Mouse (Mus musculus) hindbrain, embryonic 16.5 days (tissue): ENCODE data around the gene Klk11. TPM values are rescaled to one million over a fixed set of nuclear protein-coding genes. Genes with fewer than 3 reads are reported as not detected.
A peak's percentile ranks its signal among the peaks of the same experiment; 100 is the strongest.

Experiments used
- ATAC-seq: fragments of 200-750 bp; cut with Nextera tagmentation; 2 replicates; pipeline ENCODE4 v1.8.0; 2017; ENCODE audit warnings: moderate TSS enrichment, moderate library complexity
- H3K27ac ChIP-seq: fragments of 300-500 bp; sonication (generic); 2 replicates; pipeline ENCODE4 v1.5.1; 2014; ENCODE audit warnings: low read depth, mild to moderate bottlenecking, control low read depth, low read length, moderate library complexity
- H3K27me3 ChIP-seq: fragments of 300-500 bp; sonication (generic); replicated peaks from 2 replicates; pipeline ENCODE4 v1.6.1; 2014; ENCODE audit warnings: low read length; ENCODE audit not compliant: control insufficient read depth, insufficient read depth
- H3K36me3 ChIP-seq: fragments of 300-500 bp; sonication (generic); 2 replicates; pipeline ENCODE4 v1.6.1; 2014; ENCODE audit warnings: mild to moderate bottlenecking, low read length, moderate library complexity, mixed read lengths; ENCODE audit not compliant: control insufficient read depth, insufficient read depth
- H3K4me1 ChIP-seq: fragments of 300-500 bp; sonication (generic); 2 replicates; pipeline ENCODE4 v1.6.1; 2014; ENCODE audit warnings: low read depth, low read length; ENCODE audit not compliant: control insufficient read depth, insufficient read depth
- H3K4me2 ChIP-seq: fragments of 300-500 bp; sonication (generic); 2 replicates; pipeline ENCODE4 v1.6.1; 2014; ENCODE audit warnings: mild to moderate bottlenecking, low read length, control low read depth, moderate library complexity
- H3K4me3 ChIP-seq: fragments of 300-500 bp; sonication (generic); 2 replicates; pipeline ENCODE4 v1.5.1; 2014; ENCODE audit warnings: mild to moderate bottlenecking, low read length, control low read depth, moderate library complexity
- H3K9ac ChIP-seq: fragments of 300-500 bp; sonication (generic); 2 replicates; pipeline ENCODE4 v1.6.1; 2014; ENCODE audit warnings: low read depth, mild to moderate bottlenecking, control low read depth, low read length, moderate library complexity
- H3K9me3 ChIP-seq: fragments of 300-500 bp; sonication (generic); 2 replicates; pipeline ENCODE4 v1.6.1; 2014; ENCODE audit warnings: mild to moderate bottlenecking, low read length, moderate library complexity; ENCODE audit not compliant: control insufficient read depth
- WGBS: fragments of 180-500 bp; shearing (Covaris S2); extraction: QIAGEN DNeasy Blood & Tissue Kit; methylation state at CpG from one replicate; pipeline ENCODE4 v1.1.7; 2014; 5-methylcytosine and 5-hydroxymethylcytosine counted together
- polyA plus RNA-seq: library from polyadenylated mRNA; unstranded; fragments of >200 nt; fragmentation: Nextera tagmentation; extraction: Ambion mirVana; gene quantifications from 2 replicates; pipeline ENCODE4 v1.2.1, GENCODE M21; 2015

Klk11 gene
- polyA plus RNA-seq, 1 experiment from 2014 or later, result not detected

DNA sequence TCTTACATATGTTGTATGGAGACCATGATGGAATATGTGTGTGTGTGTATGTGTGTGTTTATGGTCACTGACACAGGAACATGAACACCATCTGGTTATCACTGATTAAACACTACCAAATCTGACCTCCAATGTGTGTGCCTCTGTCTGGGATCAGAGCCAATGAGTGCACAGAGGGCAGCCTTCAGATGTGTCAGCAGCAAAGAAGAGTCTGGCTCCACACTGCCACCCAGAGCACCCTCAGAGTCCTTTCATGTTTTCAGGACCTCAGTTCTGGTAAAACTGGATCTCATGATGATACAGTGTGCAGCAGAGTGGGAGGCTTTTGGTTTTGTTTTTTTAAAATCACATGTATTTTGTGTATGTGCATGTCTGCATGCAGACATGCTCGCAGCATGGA lies 10.9 kb downstream of the Klk11 start:
- WGBS, result 86% methylated on average over 1 of the region's 1 CpGs
- no peak overlapping the region for H3K4me3 ChIP-seq
- no peaks in the 10 kb centered on the region for H3K27me3 ChIP-seq
- H3K9me3 ChIP-seq, result no peaks in the 10 kb centered on the region
- no peaks in the 10 kb centered on the region for H3K36me3 ChIP-seq
- no peak overlapping the region for H3K4me2 ChIP-seq
- no peak overlapping the region for H3K9ac ChIP-seq
- peaks cover 5% of the 10 kb centered on the region; the same call in 1 of the 2 replicates for H3K4me1 ChIP-seq
- H3K27ac ChIP-seq, result no peak overlapping the region
- no peak for ATAC-seq

DNA sequence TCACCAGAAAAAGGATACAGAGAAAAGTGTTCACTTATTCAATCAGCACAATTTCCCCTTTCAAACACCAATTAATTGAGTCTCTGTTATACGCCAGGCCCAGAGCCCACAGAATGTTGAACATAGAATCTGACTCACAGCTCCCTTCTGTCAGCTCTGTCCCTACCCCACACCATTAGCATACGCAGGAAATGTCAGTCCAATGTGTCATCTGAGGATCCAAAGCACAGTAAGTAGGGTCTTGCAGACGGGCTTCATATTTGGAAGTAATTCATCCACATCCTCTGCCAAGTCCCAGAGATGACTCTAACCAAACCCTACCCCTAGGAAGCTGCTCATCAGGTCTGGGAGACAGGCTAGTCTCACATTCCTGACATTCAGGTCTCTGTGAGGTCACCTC lies 13.7 kb downstream of the Klk11 start:
- no peaks in the 10 kb centered on the region for H3K36me3 ChIP-seq
- 79% methylated on average over 3 of the region's 3 CpGs for WGBS
- no peak for ATAC-seq

DNA sequence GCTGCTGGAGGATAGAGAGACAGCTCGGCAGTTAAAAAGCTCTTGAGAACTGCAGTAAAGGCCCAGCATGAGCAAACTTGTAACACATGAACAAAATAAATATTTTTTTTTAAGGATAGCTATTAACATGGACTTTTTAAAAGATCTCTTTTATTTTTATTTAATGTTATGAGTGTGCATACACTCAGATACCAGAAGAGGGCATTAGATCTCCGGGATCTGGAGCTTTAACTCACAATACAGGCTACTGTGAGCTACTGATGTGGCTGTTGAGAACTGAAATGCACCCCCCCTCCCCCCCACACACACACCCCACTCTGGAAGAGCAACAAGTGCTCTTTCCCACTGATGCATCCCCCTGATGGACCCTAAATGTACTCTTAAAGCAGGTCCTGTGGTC lies 14.9 kb downstream of the Klk11 start:
- no peak overlapping the region for H3K27ac ChIP-seq
- no peaks in the 10 kb centered on the region for H3K4me1 ChIP-seq
- peaks cover 3% of the 10 kb centered on the region; the same call in 1 of the 2 replicates for H3K27me3 ChIP-seq
- 74% methylated on average over 2 of the region's 2 CpGs for WGBS
- no peak overlapping the region for H3K4me2 ChIP-seq
- no peaks in the 10 kb centered on the region for H3K9me3 ChIP-seq
- H3K9ac ChIP-seq, result no peak overlapping the region
- no peak overlapping the region for H3K4me3 ChIP-seq
- no peak for ATAC-seq
- no peaks in the 10 kb centered on the region for H3K36me3 ChIP-seq

More for the DNA sequence above, 13.7 kb downstream of the Klk11 start:
- no peaks in the 10 kb centered on the region for H3K9me3 ChIP-seq
- no peak overlapping the region for H3K4me2 ChIP-seq
- H3K9ac ChIP-seq, result no peak overlapping the region
- H3K27ac ChIP-seq, result no peak overlapping the region
- H3K27me3 ChIP-seq, result no peaks in the 10 kb centered on the region
- H3K4me3 ChIP-seq, result no peak overlapping the region
- H3K4me1 ChIP-seq, result no peaks in the 10 kb centered on the region

DNA sequence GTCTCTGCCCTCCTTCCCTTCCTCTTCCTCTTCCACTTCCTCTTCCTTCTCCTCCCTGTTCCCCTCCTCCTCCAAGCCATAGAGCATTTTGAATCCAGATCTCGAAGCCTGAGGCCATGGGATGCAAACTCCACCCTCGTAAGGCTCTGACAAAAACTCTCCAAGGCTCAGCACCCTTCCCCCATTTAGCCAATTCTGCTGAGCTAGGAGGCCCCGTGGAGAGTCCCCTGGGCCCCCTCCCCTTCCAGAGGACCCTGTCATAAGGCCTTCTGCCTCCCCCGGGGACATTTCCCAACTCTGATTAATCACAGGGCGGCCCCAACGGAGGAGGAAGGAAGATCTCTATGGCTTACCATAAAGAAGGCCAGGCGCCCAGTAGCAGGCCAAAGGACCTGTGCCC lies 17.2 kb downstream of the Klk11 start, which contains the start of gene Klk9:
TSS of gene Klk9 (plus strand) at position 301 of the 400 bp plus-strand sequence.
- Histone ChIP-seq H3K27me3 (peaks cover 10% of the 10 kb centered on the region), H3K4me3 (no peak within 1 kb of the TSS), H3K27ac (no peak within 1 kb of the TSS), H3K4me1 (peaks cover 7% of the 10 kb centered on the region; the same call in 1 of the 2 replicates), H3K9ac (no peak within 1 kb of the TSS), H3K36me3 (no peaks in the 10 kb centered on the region), H3K4me2 (no peak within 1 kb of the TSS), H3K9me3 (no peaks in the 10 kb centered on the region)
- ATAC-seq, result no peak
- 77% methylated on average over 7 of the region's 7 CpGs for WGBS

DNA sequence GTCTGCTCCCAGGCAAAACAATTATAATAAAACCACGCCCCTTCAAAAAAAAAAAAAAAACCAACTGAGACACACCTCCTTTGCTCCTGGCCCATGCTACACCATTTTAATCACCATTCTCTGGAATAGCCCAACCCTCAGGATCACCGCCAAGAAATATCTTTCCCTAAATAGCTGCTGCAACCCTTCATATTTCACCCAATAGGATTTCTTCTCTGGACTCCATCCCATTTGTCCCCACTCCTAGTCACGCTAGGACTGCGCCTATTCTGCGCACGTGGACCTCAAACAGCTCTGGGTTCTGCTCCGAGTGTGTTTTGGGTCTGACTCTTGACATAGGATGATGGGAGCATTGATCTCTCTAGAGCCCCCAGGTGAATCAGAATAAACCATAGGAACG lies 22.0 kb downstream of the Klk11 start:
- H3K27me3 ChIP-seq, result peaks cover 10% of the 10 kb centered on the region
- peak; percentile 55 for ATAC-seq

DNA sequence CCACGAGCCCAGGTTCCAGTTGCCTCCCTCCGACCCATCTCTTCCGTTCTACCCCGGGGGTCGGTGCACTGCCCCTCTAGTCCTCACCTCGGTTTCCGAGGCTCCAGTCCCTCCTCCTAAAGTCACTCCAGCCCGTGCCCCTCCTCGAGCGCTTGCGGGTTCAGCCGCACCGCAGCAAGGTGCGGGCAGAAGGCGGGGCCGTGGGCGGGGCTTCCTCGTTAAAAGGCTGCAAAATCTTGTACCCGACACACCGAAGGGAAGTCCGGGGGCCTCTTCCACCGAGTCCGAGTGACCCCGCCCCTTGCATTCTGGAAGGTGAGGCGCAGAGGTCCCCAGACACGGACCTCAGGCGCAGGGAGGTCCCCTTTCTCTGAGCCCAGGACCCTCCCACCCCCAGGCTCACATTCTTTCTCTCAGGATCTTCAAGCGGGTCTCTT lies 22.9 kb downstream of the Klk11 start, which contains the start of gene Klk8:
TSS of gene Klk8 (plus strand) at position 245 of the 437 bp plus-strand sequence.
- ATAC-seq, result peak; percentile 65
- Histone ChIP-seq H3K4me1 (peaks cover 9% of the 10 kb centered on the region; the same call in 1 of the 2 replicates), H3K27ac (no peak within 1 kb of the TSS), H3K9ac (peak within 1 kb of the TSS; percentile 55), H3K9me3 (no peaks in the 10 kb centered on the region), H3K36me3 (no peaks in the 10 kb centered on the region), H3K4me2 (peak within 1 kb of the TSS; percentile 88), H3K4me3 (peak within 1 kb of the TSS; percentile 49), H3K27me3 (peaks cover 10% of the 10 kb centered on the region)
- WGBS, result under 1% methylated on average over 25 of the region's 28 CpGs

More for the DNA sequence above, 22.0 kb downstream of the Klk11 start:
- Histone ChIP-seq H3K4me3 (peak overlapping the region; percentile 49), H3K4me1 (peaks cover 9% of the 10 kb centered on the region; the same call in 1 of the 2 replicates), H3K9ac (peak overlapping the region; percentile 55), H3K4me2 (peak overlapping the region; percentile 88), H3K36me3 (no peaks in the 10 kb centered on the region), H3K9me3 (no peaks in the 10 kb centered on the region), H3K27ac (no peak overlapping the region)
- 7% methylated on average over 8 of the region's 8 CpGs for WGBS

DNA sequence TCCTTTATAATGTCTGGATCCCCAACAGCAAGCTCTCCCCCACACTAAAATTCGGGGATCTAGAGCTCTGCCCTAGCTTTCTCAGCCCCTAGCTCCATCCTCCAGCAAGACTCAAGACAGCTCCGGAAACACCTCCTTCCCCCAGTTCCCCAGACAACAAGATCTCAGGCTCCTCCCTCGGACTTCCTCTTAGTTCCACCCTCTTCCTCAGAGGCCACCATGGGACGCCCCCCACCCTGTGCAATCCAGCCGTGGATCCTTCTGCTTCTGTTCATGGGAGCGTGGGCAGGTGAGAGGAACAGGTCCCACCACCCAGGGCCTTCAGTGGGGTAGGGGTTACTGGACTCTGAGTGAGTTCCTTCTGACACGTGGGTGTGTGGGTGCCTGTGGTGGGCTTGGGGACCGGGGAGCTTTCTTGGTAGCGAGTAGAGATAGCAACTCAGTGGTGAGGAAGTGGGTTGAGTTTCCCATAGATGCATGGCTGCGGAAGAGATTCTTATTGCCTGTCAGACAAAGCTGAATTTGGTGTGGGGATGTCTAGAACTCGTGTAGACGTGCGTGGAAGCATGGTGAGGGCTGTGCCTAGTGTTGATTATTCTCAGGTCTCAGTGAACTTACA lies 23.5 kb downstream of the Klk11 start:
- peak; percentile 59 for ATAC-seq
- Histone ChIP-seq H3K27ac (no peak overlapping the region), H3K4me3 (peak overlapping the region; percentile 49), H3K9ac (peak overlapping the region; percentile 55), H3K9me3 (no peaks in the 10 kb centered on the region), H3K4me2 (peak overlapping the region; percentile 88), H3K27me3 (peaks cover 10% of the 10 kb centered on the region), H3K4me1 (peaks cover 9% of the 10 kb centered on the region; the same call in 1 of the 2 replicates), H3K36me3 (no peaks in the 10 kb centered on the region)
- 44% methylated on average over 13 of the region's 13 CpGs for WGBS

DNA sequence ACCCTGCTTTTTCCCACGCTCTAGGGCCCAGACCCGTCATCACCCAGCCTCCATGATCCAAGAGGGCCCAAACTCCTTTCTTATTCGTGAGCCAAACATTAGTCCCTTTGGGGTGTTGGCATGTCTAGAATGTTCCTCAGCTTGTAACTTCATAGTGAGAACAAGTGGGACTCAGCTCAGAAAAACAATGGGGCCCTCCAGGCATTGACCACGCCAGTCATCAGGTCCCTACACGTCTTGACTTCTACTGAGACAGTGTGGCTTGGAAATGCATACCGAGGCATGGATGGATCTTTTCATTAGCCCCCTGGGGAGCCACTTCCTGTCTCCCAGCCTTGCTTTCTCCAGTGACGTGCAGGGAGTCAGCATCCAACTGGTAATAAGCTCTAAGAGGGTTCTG lies 25.5 kb downstream of the Klk11 start:
- WGBS, result 73% methylated on average over 7 of the region's 7 CpGs
- Histone ChIP-seq H3K9me3 (no peaks in the 10 kb centered on the region), H3K27me3 (peaks cover 8% of the 10 kb centered on the region), H3K4me1 (peaks cover 9% of the 10 kb centered on the region; the same call in 1 of the 2 replicates), H3K9ac (no peak overlapping the region), H3K4me2 (no peak overlapping the region), H3K27ac (no peak overlapping the region), H3K36me3 (no peaks in the 10 kb centered on the region), H3K4me3 (no peak overlapping the region)
- no peak for ATAC-seq

DNA sequence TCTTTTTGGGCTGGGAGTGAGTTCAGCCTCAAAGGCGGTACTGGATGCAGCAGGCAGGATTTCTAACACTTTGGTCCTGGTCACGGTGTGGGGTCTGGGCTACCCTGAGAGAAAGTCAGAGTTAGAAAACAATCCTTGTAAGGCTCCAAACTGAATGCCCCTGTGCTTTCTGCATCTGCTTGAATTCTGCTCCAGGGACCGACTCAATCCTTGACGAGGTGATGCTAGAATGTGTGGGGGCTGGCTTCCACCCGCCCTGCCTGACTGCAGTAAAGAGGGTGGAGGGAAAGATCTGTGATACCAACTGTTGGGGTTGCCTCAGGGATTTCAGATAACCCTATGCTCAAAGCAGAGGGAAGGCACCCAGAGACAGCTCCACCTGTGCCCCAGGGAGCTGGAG lies 36.6 kb downstream of the Klk11 start, which contains the start of gene Klk7:
TSS of gene Klk7 (plus strand) at position 301 of the 400 bp plus-strand sequence.
- Histone ChIP-seq H3K4me2 (no peak within 1 kb of the TSS), H3K27ac (no peak within 1 kb of the TSS), H3K9ac (no peak within 1 kb of the TSS), H3K36me3 (no peaks in the 10 kb centered on the region), H3K4me1 (no peaks in the 10 kb centered on the region), H3K9me3 (no peaks in the 10 kb centered on the region), H3K27me3 (no peaks in the 10 kb centered on the region), H3K4me3 (no peak within 1 kb of the TSS)
- 54% methylated on average over 5 of the region's 5 CpGs for WGBS
- no peak for ATAC-seq
